Mouse (Mus musculus): ENCODE measurements around the gene Dusp16. TPM values are rescaled to one million over a fixed set of nuclear protein-coding genes. Genes with fewer than 3 reads are reported as not detected.

Gene Dusp16
- total RNA-seq, 4 experiments from 2014 or later = 17.9 to 28.5 (median 22.5) TPM

Other genes starting within 250 kb of the Dusp16 start
- gene Lrp6, start 225.7 kb downstream of the Dusp16 start, total RNA-seq (2022) = 10 to 100 TPM; 43.5 to 48.0 (median 46.9) TPM
- gene Mansc1, start 160.1 kb downstream of the Dusp16 start, total RNA-seq (2022) = 1 to 10 TPM; 3.3 to 5.4 (median 4.3) TPM
- gene Borcs5, start 153.1 kb downstream of the Dusp16 start, total RNA-seq (2022) = 10 to 100 TPM; 10.3 to 12.6 (median 11.5) TPM
- 10 to 100 TPM; 14.6 to 20.1 (median 17.0) TPM for gene Crebl2, start 37.5 kb upstream of the Dusp16 start, total RNA-seq (2022)
- gene Gpr19, start 106.0 kb upstream of the Dusp16 start, total RNA-seq (2022) = 1 to 10 TPM; 2.6 to 5.8 (median 3.9) TPM
- 10 to 100 TPM; 29.5 to 43.4 (median 38.7) TPM for gene Cdkn1b, start 127.8 kb upstream of the Dusp16 start, total RNA-seq (2022)
- 1 to 10 TPM; 4.8 to 7.5 (median 5.6) TPM for gene Apold1, start 189.1 kb upstream of the Dusp16 start, total RNA-seq (2022)
- gene Ddx47, start 219.0 kb upstream of the Dusp16 start, total RNA-seq (2022) = 10 to 100 TPM; 36.3 to 39.7 (median 38.0) TPM